ENCODE assay signal across 26 mouse cellular contexts in the genomic region with DNA sequence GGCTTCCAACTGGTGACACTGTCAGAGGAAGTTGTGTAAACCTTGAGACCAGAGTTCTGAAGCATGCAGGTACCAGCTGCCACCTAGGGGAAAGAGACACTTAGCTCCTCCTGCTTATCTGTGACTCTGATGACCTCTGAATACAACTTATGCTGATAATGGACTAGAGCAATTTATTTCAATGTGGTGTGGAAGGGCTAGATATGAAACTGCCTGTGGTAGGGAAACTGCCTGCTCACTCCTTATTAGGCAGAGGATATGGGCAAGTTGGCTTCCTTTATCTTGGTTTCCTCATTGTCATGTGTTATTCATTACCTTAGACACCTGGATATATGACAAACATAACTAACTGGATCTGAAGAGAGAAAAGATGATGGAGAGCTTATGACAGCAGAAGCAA. TPM values are rescaled to one million over a fixed set of nuclear protein-coding genes. Genes with fewer than 3 reads are reported as not detected.
DNase-seq lines count a peak whose midpoint lies in the region; ATAC-seq and TF ChIP-seq lines count a peak whose summit lies in the region.
"Had no signal": no experiment of that assay in that cellular context is flagged by ENCODE, and none has a peak within 500 bp of the region (broad histone marks: within the 10 kb centered on the region; RNA-seq: fewer than 3 reads in every experiment).

No protein-coding gene starts in this region.

- no peak overlapping the region for H3K9ac ChIP-seq in MEL (ENCODE audit: control insufficient read depth, low read depth, low read length, poor library complexity, severe bottlenecking)
- no peak overlapping the region for H3K9ac ChIP-seq in liver, embryonic 14.5 days (replicated peaks)
- no peak overlapping the region for H3K9ac ChIP-seq in midbrain, embryonic 14.5 days (replicated peaks; ENCODE audit: low read length)
- H3K9ac ChIP-seq: forebrain, embryonic 13.5 days; forebrain, postnatal 0 days; hindbrain, embryonic 13.5 days had no signal

- TF ChIP-seq POLR2A in MEL (IDR thresholded peaks at IDR 0.05; ENCODE audit: control insufficient read depth in 1 of 2, insufficient read depth in 1 of 2, low read depth in 1 of 2, low read length in 2 of 2, poor library complexity in 1 of 2) = no peak

- H3K9me3 ChIP-seq in MEL (replicated peaks; ENCODE audit: insufficient read depth, low read length) = no peaks in the 10 kb centered on the region
- no peaks in the 10 kb centered on the region for H3K9me3 ChIP-seq in liver, embryonic 14.5 days (ENCODE audit: control insufficient read depth, low read length)
- no peaks in the 10 kb centered on the region for H3K9me3 ChIP-seq in midbrain, embryonic 14.5 days (ENCODE audit: control insufficient read depth, low read length)
- H3K9me3 ChIP-seq: forebrain, embryonic 13.5 days; heart, embryonic 10.5 days; hindbrain, embryonic 13.5 days had no signal

- H3K4me3 ChIP-seq in MEL (ENCODE audit: control insufficient read depth in 1 of 2, insufficient read depth in 1 of 2, low read depth in 2 of 2, low read length in 2 of 2) = no peak overlapping the region
- no peak overlapping the region for H3K4me3 ChIP-seq in liver, embryonic 14.5 days (ENCODE audit: insufficient read depth in 1 of 2, low read depth in 2 of 2, low read length in 2 of 2)
- no peak overlapping the region for H3K4me3 ChIP-seq in midbrain, embryonic 14.5 days (replicated peaks; ENCODE audit: low read depth, low read length)
- H3K4me3 ChIP-seq: forebrain, embryonic 13.5 days; heart, embryonic 10.5 days; hindbrain, embryonic 13.5 days had no signal

- TF ChIP-seq CTCF in MEL (IDR thresholded peaks at IDR 0.05 in 2 of 3, conservative IDR thresholded peaks at IDR 0.05 in 1 of 3; ENCODE audit: control insufficient read depth in 1 of 3, insufficient read depth in 1 of 3, low read depth in 2 of 3, low read length in 3 of 3, poor library complexity in 1 of 3, severe bottlenecking in 1 of 3) = peak in 1 of 3 experiments; percentile 22; a peak in 1 of 6 replicates
- no peak for TF ChIP-seq CTCF in liver, embryonic 14.5 days (IDR thresholded peaks at IDR 0.05; ENCODE audit: low read depth)

- H3K4me1 ChIP-seq in MEL (ENCODE audit: control insufficient read depth in 1 of 2, insufficient read depth in 2 of 2, low read length in 2 of 2) = peaks cover 0 to 13% of the 10 kb centered on the region in 2 experiments; a peak in 2 of 4 replicates
- H3K4me1 ChIP-seq in liver, embryonic 14.5 days (replicated peaks; ENCODE audit: control insufficient read depth in 2 of 2, insufficient read depth in 2 of 2, low read length in 1 of 2) = no peaks in the 10 kb centered on the region
- H3K4me1 ChIP-seq in midbrain, embryonic 14.5 days (ENCODE audit: control insufficient read depth, insufficient read depth, low read length) = no peaks in the 10 kb centered on the region
- H3K4me1 ChIP-seq: forebrain, embryonic 13.5 days; heart, embryonic 10.5 days; hindbrain, embryonic 13.5 days had no signal

- peak; percentile 94 for TF ChIP-seq EP300 in MEL (IDR thresholded peaks at IDR 0.05; ENCODE audit: low read depth in 1 of 2, low read length in 2 of 2)
- TF ChIP-seq EP300 in liver, embryonic 14.5 days (IDR thresholded peaks at IDR 0.05; ENCODE audit: low read depth) = peak; percentile 72

- H3K27me3 ChIP-seq in MEL (ENCODE audit: control insufficient read depth in 1 of 2, insufficient read depth in 2 of 2, low read length in 2 of 2) = no peaks in the 10 kb centered on the region
- no peaks in the 10 kb centered on the region for H3K27me3 ChIP-seq in liver, embryonic 14.5 days (ENCODE audit: control insufficient read depth, insufficient read depth, low read length)
- H3K27me3 ChIP-seq in midbrain, embryonic 14.5 days (ENCODE audit: control insufficient read depth, insufficient read depth, low read length) = no peaks in the 10 kb centered on the region
- H3K27me3 ChIP-seq: CH12.LX; forebrain, embryonic 13.5 days; hindbrain, embryonic 13.5 days had no signal

- no peaks in the 10 kb centered on the region for H3K79me2 ChIP-seq in MEL (ENCODE audit: control insufficient read depth, insufficient read depth, low read length, poor library complexity)

- DNase-seq in MEL (ENCODE audit: low read depth, low spot score) = peak; percentile 77
- peak; percentile 52 for DNase-seq in c-Kit-positive CD71-positive TER-119-positive erythroid progenitor cells, embryonic 14.5 days (ENCODE audit: low spot score)
- peak; percentile 9 to 45 (median 11) for DNase-seq in liver, embryonic 14.5 days (ENCODE audit: low read depth in 3 of 3, low spot score in 3 of 3)
- no peak for DNase-seq in left cerebral cortex, postnatal 14 days (ENCODE audit: low spot score in 2 of 2)
- DNase-seq in cerebellum, adult 11-12 months = no peak
- DNase-seq in midbrain, embryonic 14.5 days = no peak
- DNase-seq: adrenal gland, adult 8-10 months; adrenal gland, postnatal 36 days; cerebellum, adult 2 months; cerebellum, postnatal 14 days; forebrain, postnatal 0 days; gastrocnemius, postnatal 10 days; heart, adult 18-20 months; heart, postnatal 10 days had no signal

- no peaks in the 10 kb centered on the region; a peak in 1 of 4 replicates for H3K36me3 ChIP-seq in MEL (ENCODE audit: control insufficient read depth in 1 of 2, insufficient read depth in 2 of 2, low read length in 2 of 2)
- H3K36me3 ChIP-seq in liver, embryonic 14.5 days (replicated peaks; ENCODE audit: control insufficient read depth, insufficient read depth, low read depth) = no peaks in the 10 kb centered on the region
- H3K36me3 ChIP-seq in midbrain, embryonic 14.5 days (ENCODE audit: control insufficient read depth, insufficient read depth, low read length) = no peaks in the 10 kb centered on the region
- H3K36me3 ChIP-seq: heart, embryonic 10.5 days; hindbrain, embryonic 13.5 days had no signal

- ATAC-seq in liver, embryonic 14.5 days (ENCODE audit: insufficient read depth) = peak; percentile 87
- ATAC-seq in megakaryocyte progenitor cell, adult 5-6 weeks (replicated peaks; ENCODE audit: poor library complexity) = peak; percentile 99
- ATAC-seq in midbrain, embryonic 14.5 days (ENCODE audit: low FRiP score, low TSS enrichment) = no peak
- ATAC-seq: forebrain, embryonic 13.5 days; forebrain, postnatal 0 days; hindbrain, postnatal 0 days had no signal

- no peak; the same call in 1 of the 2 replicates for TF ChIP-seq RAD21 in MEL (IDR thresholded peaks at IDR 0.05; ENCODE audit: low read depth, low read length)

- intact Hi-C loops in left cerebral cortex, postnatal 14 days (cut with DNase I) = no loop called here

- no peak overlapping the region for H3K27ac ChIP-seq in MEL (ENCODE audit: control insufficient read depth, low read depth, low read length)
- H3K27ac ChIP-seq in liver, embryonic 14.5 days = no peak overlapping the region
- no peak overlapping the region for H3K27ac ChIP-seq in midbrain, embryonic 14.5 days (replicated peaks; ENCODE audit: low read depth, low read length)
- H3K27ac ChIP-seq: forebrain, embryonic 13.5 days; heart, embryonic 10.5 days; hindbrain, embryonic 13.5 days; hindbrain, postnatal 0 days had no signal

- no peak overlapping the region for H3K4me2 ChIP-seq in liver, embryonic 14.5 days (ENCODE audit: low read depth)
- H3K4me2 ChIP-seq in midbrain, embryonic 14.5 days (ENCODE audit: low read length) = no peak overlapping the region
- H3K4me2 ChIP-seq: forebrain, embryonic 13.5 days; hindbrain, embryonic 13.5 days had no signal

TF ChIP-seq in MEL, 35 proteins besides CTCF, POLR2A, EP300 and RAD21 (continues in another document):
- peak; percentile 93 for TF ChIP-seq TCF12 (IDR thresholded peaks at IDR 0.05; ENCODE audit: low read depth, low read length)
- peak; percentile 17; the same call in 1 of the 2 replicates for TF ChIP-seq SMC3 (IDR thresholded peaks at IDR 0.05; ENCODE audit: low read depth, low read length)
- TF ChIP-seq ZKSCAN1 (IDR thresholded peaks at IDR 0.05; ENCODE audit: low read depth, low read length) = no peak
- TF ChIP-seq ZMIZ1 (IDR thresholded peaks at IDR 0.05; ENCODE audit: low read depth, low read length) = no peak
- TF ChIP-seq UBTF (IDR thresholded peaks at IDR 0.05; ENCODE audit: borderline replicate concordance, insufficient read depth, low read depth, low read length) = no peak
- TF ChIP-seq MYC (IDR thresholded peaks at IDR 0.05; ENCODE audit: low read depth, low read length) = no peak
- no peak; the same call in 1 of the 2 replicates for TF ChIP-seq KAT2A (conservative IDR thresholded peaks at IDR 0.05; ENCODE audit: low read depth, low read length)
- peak; percentile 24; the same call in 1 of the 2 replicates for TF ChIP-seq MXI1 (IDR thresholded peaks at IDR 0.05; ENCODE audit: low read depth, low read length)
- TF ChIP-seq ETS1 (IDR thresholded peaks at IDR 0.05; ENCODE audit: low read depth, low read length) = peak; percentile 87
- no peak for TF ChIP-seq USF2 (IDR thresholded peaks at IDR 0.05; ENCODE audit: borderline replicate concordance in 1 of 2, insufficient read depth in 1 of 2, low read depth in 1 of 2, low read length in 2 of 2)
- TF ChIP-seq MAX (IDR thresholded peaks at IDR 0.05; ENCODE audit: low read length) = peak; percentile 32; the same call in 1 of the 2 replicates
- TF ChIP-seq MYB (IDR thresholded peaks at IDR 0.05; ENCODE audit: low read depth, low read length) = peak; percentile 82
- TF ChIP-seq CHD2 (IDR thresholded peaks at IDR 0.05; ENCODE audit: low read length) = no peak
- TF ChIP-seq RCOR1 (IDR thresholded peaks at IDR 0.05; ENCODE audit: low read depth, low read length) = peak; percentile 55; the same call in 1 of the 2 replicates
- peak; percentile 28; the same call in 1 of the 2 replicates for TF ChIP-seq MAFK (IDR thresholded peaks at IDR 0.05; ENCODE audit: borderline replicate concordance, low read depth, low read length)
- TF ChIP-seq TBP (IDR thresholded peaks at IDR 0.05; ENCODE audit: low read depth, low read length) = no peak
- peak; percentile 42; the same call in 1 of the 2 replicates for TF ChIP-seq SIN3A (IDR thresholded peaks at IDR 0.05; ENCODE audit: low read length)
- TF ChIP-seq MEF2A (IDR thresholded peaks at IDR 0.05; ENCODE audit: extremely low read depth, insufficient replicate concordance, low read depth, low read length, poor library complexity, severe bottlenecking) = no peak
- no peak for TF ChIP-seq NELFE (IDR thresholded peaks at IDR 0.05; ENCODE audit: low read depth, low read length)
- no peak for TF ChIP-seq ZNF384 (IDR thresholded peaks at IDR 0.05; ENCODE audit: low read depth, low read length)

RNA-seq across cellular contexts. Expression of gene Spata31d1c, which starts 44.0 kb away (rescaled TPM):
- total RNA-seq in MEL (2012; rRNA removed) = not detected in 2 replicates
- not detected for polyA plus RNA-seq in MEL (2012; ENCODE audit: insufficient read depth in 1 of 2, insufficient read length in 2 of 2, low read depth in 1 of 2, low replicate concordance in 2 of 2, missing spikeins in 1 of 2)
- polyA plus RNA-seq in liver, embryonic 14.5 days (2012; rRNA removed) = not detected in 2 replicates
- polyA plus RNA-seq in liver, embryonic 14.5 days (2014; fragmentation: Nextera tagmentation; extraction: Ambion mirVana) = not detected in 2 replicates
- total RNA-seq in megakaryocyte progenitor cell, adult 5-6 weeks (2015) = not detected in 2 replicates
- not detected in 2 replicates for total RNA-seq in megakaryocyte progenitor cell, adult 5-6 weeks (2017)
- not detected for total RNA-seq in left cerebral cortex, postnatal 14 days (2021)
- polyA plus RNA-seq in midbrain, embryonic 14.5 days (2014; fragmentation: Nextera tagmentation; extraction: Ambion mirVana) = not detected in 2 replicates
- total RNA-seq: adrenal gland, adult 8-10 months; adrenal gland, postnatal 36 days; CH12.LX; forebrain, postnatal 0 days; gastrocnemius, postnatal 10 days; gastrocnemius, postnatal 4 days; heart, adult 18-20 months; heart, postnatal 10 days; hematopoietic stem cell, adult 5-6 weeks; hindbrain, postnatal 0 days had no signal
- polyA plus RNA-seq: cerebellum, adult 2 months; cortical plate, adult 2 months; embryonic facial prominence, embryonic 14.5 days; forebrain, embryonic 13.5 days; forebrain, postnatal 0 days; heart, embryonic 10.5 days; heart, embryonic 14.5 days; hindbrain, embryonic 13.5 days; hindbrain, postnatal 0 days; intestine, embryonic 14.5 days had no signal

Comparison
In these comparisons a context has a peak if more than half of its experiments do, and no peak if none do; other contexts are left out.
1. DNase-seq: peak in MEL (single experiment), c-Kit-positive CD71-positive TER-119-positive erythroid progenitor cells, embryonic 14.5 days (single experiment) and liver, embryonic 14.5 days (3 of 3); none in left cerebral cortex, postnatal 14 days (0 of 2), cerebellum, adult 11-12 months (single experiment) and midbrain, embryonic 14.5 days (single experiment).